Mouse (Mus musculus): ENCODE measurements around the gene Il6ra.

DNA sequence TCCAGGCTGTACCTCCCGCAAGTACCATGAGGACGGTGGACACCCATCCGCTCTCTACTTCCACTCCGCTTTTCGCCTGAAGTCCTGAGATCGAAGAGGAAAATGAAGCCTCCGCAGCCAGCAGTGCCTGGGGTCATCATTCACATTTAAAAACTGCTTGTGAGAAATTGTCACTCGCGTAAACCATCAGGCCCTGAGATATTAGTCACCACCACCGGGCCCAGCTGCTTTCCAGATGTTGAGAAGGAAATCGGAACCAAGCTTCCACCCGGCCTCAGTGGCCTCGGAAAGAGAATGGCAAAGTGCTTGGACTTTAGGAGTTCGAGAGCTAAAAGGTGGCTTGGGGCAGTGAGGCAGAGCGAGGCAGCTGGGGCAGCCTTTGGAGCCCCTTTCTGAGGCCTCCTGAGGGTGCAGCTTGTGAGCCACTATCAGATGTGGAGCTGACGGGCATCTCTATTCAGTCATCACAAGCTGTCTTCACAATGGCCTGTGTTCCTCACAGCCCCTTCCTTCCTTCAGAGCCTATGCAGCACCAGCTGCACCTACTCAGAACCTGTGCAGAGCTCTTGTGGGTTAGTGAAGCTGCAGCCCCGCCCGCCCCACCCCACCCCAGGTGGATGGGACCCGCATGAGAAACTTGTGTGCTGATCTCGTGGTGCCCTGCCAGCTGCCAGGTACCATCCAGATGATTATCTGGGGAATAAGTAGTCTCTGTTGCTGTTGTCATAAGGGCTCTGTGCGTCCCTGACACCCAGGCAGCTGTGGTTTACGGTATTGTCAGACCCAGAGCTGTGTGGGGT, 42.3 kb downstream of the Il6ra start:
- no peak for TF ChIP-seq CTCF (IDR thresholded peaks at IDR 0.05; ENCODE audit: low read depth, low read length)
- TF ChIP-seq POLR2AphosphoS5 (IDR thresholded peaks at IDR 0.05; ENCODE audit: insufficient replicate concordance, low read depth, low read length): no peak

Measured in G1E (cell line).